Mouse (Mus musculus): ENCODE measurements around the gene C1qtnf1. TPM values are rescaled to one million over a fixed set of nuclear protein-coding genes. Genes with fewer than 3 reads are reported as not detected.

The C1qtnf1 gene
- polyA plus RNA-seq, 1 experiment from 2014 or later = 14.7 TPM

DNA sequence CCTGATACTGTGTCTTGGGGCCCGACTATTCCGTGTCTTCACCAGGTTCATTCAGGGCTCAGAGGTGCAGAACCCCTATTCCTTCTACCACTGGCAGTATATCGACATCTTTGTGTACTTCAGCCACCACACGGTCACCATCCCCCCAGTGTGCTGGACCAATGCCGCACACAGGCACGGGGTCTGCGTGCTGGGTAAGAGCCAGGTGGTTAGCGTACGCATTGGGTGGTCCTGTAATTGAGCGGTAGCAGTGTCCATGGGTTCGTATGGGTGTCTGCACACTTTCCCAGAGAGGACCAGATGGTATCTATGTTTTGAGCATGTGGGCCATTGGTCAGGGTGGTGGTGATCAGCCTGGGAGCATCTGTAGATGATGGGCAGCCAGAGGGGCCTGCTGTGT, 53.2 kb downstream of the C1qtnf1 start:
- WGBS = 95% methylated on average over 11 of the region's 11 CpGs

GRCm38 (mm10) chr11:118481751-118482150, 53.7 kb downstream of the C1qtnf1 start:
- peaks cover 19% of the 10 kb centered on the region for H3K4me1 ChIP-seq
- 82% methylated on average over 14 of the region's 14 CpGs for WGBS
- H3K36me3 ChIP-seq = peaks cover 32% of the 10 kb centered on the region

More for the DNA sequence above, 53.2 kb downstream of the C1qtnf1 start:
- no peak for ATAC-seq (ENCODE audit: insufficient number of reproducible peaks, insufficient read depth, low FRiP score, low TSS enrichment, low read depth)
- peaks cover 19% of the 10 kb centered on the region for H3K4me1 ChIP-seq
- no peak overlapping the region for H3K4me2 ChIP-seq
- no peak overlapping the region for H3K27ac ChIP-seq
- H3K9ac ChIP-seq = no peak overlapping the region
- no peaks in the 10 kb centered on the region for H3K9me3 ChIP-seq
- H3K36me3 ChIP-seq = peaks cover 32% of the 10 kb centered on the region
- H3K27me3 ChIP-seq = no peaks in the 10 kb centered on the region
- no peak overlapping the region for H3K4me3 ChIP-seq

GRCm38 (mm10) chr11:118484169-118484568, 56.2 kb downstream of the C1qtnf1 start:
- Histone ChIP-seq H3K4me1 (peaks cover 11% of the 10 kb centered on the region), H3K27ac (no peak overlapping the region), H3K27me3 (no peaks in the 10 kb centered on the region), H3K36me3 (peaks cover 44% of the 10 kb centered on the region), H3K4me2 (no peak overlapping the region), H3K9ac (no peak overlapping the region), H3K4me3 (no peak overlapping the region), H3K9me3 (no peaks in the 10 kb centered on the region)
- ATAC-seq (ENCODE audit: insufficient number of reproducible peaks, insufficient read depth, low FRiP score, low TSS enrichment, low read depth) = no peak
- 90% methylated on average over 8 of the region's 8 CpGs for WGBS

More at GRCm38 (mm10) chr11:118481751-118482150, 53.7 kb downstream of the C1qtnf1 start:
- no peaks in the 10 kb centered on the region for H3K9me3 ChIP-seq
- H3K4me3 ChIP-seq = no peak overlapping the region
- no peaks in the 10 kb centered on the region for H3K27me3 ChIP-seq
- 0 out of 2 replicates have a peak overlapping the region, but pooled peaks have one; percentile 32 for H3K9ac ChIP-seq
- H3K27ac ChIP-seq = no peak overlapping the region
- ATAC-seq (ENCODE audit: insufficient number of reproducible peaks, insufficient read depth, low FRiP score, low TSS enrichment, low read depth) = no peak
- H3K4me2 ChIP-seq = no peak overlapping the region

- peaks cover 11% of the 10 kb centered on the region for H3K4me1 ChIP-seq
- no peak overlapping the region for H3K4me3 ChIP-seq
- H3K4me2 ChIP-seq = no peak overlapping the region
- ATAC-seq (ENCODE audit: insufficient number of reproducible peaks, insufficient read depth, low FRiP score, low TSS enrichment, low read depth) = no peak
- WGBS = 41% methylated on average over 11 of the region's 11 CpGs
- H3K27me3 ChIP-seq = 0 out of 2 replicates have a peak, but pooled peaks cover 4% of the 10 kb centered on the region
- H3K27ac ChIP-seq = no peak overlapping the region
- H3K36me3 ChIP-seq = peaks cover 44% of the 10 kb centered on the region
- H3K9ac ChIP-seq = no peak overlapping the region
- H3K9me3 ChIP-seq = no peaks in the 10 kb centered on the region
These were observed 57.3 kb downstream of the C1qtnf1 start for GRCm38 (mm10) chr11:118485338-118485737.

DNA sequence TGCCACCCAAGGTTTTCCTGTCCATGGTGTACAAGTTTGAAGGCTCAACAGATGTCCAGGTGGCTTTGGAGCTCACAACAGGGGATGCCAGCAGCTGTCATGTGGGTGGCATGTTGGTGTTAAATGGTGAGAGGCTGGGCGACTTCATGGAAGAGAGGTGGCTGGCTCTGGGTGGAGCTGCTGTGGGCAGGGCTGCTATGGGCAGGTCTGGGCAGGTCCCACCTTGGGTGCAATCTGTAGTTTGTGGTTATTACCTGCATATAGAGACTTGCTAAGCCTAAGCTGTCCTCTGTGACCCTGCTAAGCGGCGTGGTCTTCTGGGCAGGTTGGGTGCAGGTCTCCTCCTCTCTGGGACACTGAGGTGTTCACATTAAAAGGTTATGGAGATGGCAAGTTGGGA, 57.8 kb downstream of the C1qtnf1 start:
- H3K9ac ChIP-seq = no peak overlapping the region
- peaks cover 14% of the 10 kb centered on the region for H3K4me1 ChIP-seq
- WGBS = 74% methylated on average over 3 of the region's 3 CpGs
- no peak for ATAC-seq (ENCODE audit: insufficient number of reproducible peaks, insufficient read depth, low FRiP score, low TSS enrichment, low read depth)
- peaks cover 44% of the 10 kb centered on the region for H3K36me3 ChIP-seq
- no peak overlapping the region for H3K4me3 ChIP-seq
- no peak overlapping the region for H3K4me2 ChIP-seq
- H3K27me3 ChIP-seq = 0 out of 2 replicates have a peak, but pooled peaks cover 7% of the 10 kb centered on the region
- H3K9me3 ChIP-seq = no peaks in the 10 kb centered on the region
- H3K27ac ChIP-seq = no peak overlapping the region

- Histone ChIP-seq H3K36me3 (peaks cover 44% of the 10 kb centered on the region), H3K4me1 (peaks cover 16% of the 10 kb centered on the region), H3K27ac (no peak overlapping the region), H3K9ac (no peak overlapping the region), H3K4me2 (no peak overlapping the region), H3K27me3 (0 out of 2 replicates have a peak, but pooled peaks cover 8% of the 10 kb centered on the region), H3K9me3 (no peaks in the 10 kb centered on the region), H3K4me3 (no peak overlapping the region)
- no peak for ATAC-seq (ENCODE audit: insufficient number of reproducible peaks, insufficient read depth, low FRiP score, low TSS enrichment, low read depth)
- 87% methylated on average over 6 of the region's 6 CpGs for WGBS
These were observed 58.3 kb downstream of the C1qtnf1 start for GRCm38 (mm10) chr11:118486281-118486680.

GRCm38 (mm10) chr11:118486881-118487772, 59.1 kb downstream of the C1qtnf1 start:
- Histone ChIP-seq H3K27ac (no peak overlapping the region), H3K4me2 (no peak overlapping the region), H3K9ac (no peak overlapping the region), H3K4me3 (no peak overlapping the region), H3K36me3 (peaks cover 37% of the 10 kb centered on the region), H3K27me3 (0 out of 2 replicates have a peak, but pooled peaks cover 12% of the 10 kb centered on the region), H3K4me1 (peaks cover 16% of the 10 kb centered on the region), H3K9me3 (no peaks in the 10 kb centered on the region)
- WGBS = 85% methylated on average over 29 of the region's 29 CpGs
- ATAC-seq (ENCODE audit: insufficient number of reproducible peaks, insufficient read depth, low FRiP score, low TSS enrichment, low read depth) = no peak

DNA sequence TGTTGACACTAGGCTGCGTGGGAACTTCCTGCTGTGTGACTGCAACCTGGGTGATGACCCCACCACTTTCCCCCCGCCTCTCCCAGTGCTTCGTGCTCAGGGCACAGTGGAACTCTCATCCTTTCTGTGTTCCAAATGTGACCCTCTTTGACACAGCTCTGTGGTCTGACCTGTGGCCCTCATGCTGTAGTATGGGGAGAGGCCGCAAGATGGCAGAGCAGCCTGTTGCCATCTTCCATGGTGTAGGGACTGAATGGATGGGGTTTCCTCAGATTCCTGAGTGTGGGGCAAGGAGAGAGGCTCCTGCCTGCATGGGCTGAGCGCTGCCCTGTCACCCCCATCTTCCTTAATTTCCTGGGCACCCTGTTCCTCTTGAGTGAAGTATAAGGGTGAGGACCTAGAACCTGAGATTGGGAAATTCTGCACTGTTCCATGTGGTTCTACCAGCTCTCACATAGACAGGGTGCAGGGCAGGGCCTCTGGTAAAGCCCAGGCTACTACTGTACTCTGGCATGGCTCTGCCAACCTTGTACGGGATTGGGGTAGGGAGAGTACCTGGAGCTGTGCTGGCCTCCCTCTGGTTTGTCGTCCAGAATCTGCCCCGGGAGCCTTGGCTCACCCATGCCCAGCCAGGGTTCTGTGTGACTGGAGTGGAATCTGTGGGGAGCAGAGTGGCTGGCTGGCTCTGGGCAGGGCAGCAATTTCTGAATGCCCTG, 60.3 kb downstream of the C1qtnf1 start:
- Histone ChIP-seq H3K27ac (no peak overlapping the region), H3K27me3 (0 out of 2 replicates have a peak, but pooled peaks cover 12% of the 10 kb centered on the region), H3K4me2 (no peak overlapping the region), H3K9me3 (no peaks in the 10 kb centered on the region), H3K36me3 (peaks cover 32% of the 10 kb centered on the region), H3K4me3 (no peak overlapping the region), H3K9ac (no peak overlapping the region), H3K4me1 (peaks cover 20% of the 10 kb centered on the region)
- WGBS = 72% methylated on average over 8 of the region's 8 CpGs
- ATAC-seq (ENCODE audit: insufficient number of reproducible peaks, insufficient read depth, low FRiP score, low TSS enrichment, low read depth) = no peak

GRCm38 (mm10) chr11:118488907-118489270, 60.9 kb downstream of the C1qtnf1 start:
- 76% methylated on average over 12 of the region's 12 CpGs for WGBS
- no peaks in the 10 kb centered on the region for H3K9me3 ChIP-seq
- H3K27me3 ChIP-seq = 0 out of 2 replicates have a peak, but pooled peaks cover 12% of the 10 kb centered on the region
- H3K4me2 ChIP-seq = no peak overlapping the region
- peaks cover 20% of the 10 kb centered on the region for H3K4me1 ChIP-seq
- no peak for ATAC-seq (ENCODE audit: insufficient number of reproducible peaks, insufficient read depth, low FRiP score, low TSS enrichment, low read depth)
- H3K36me3 ChIP-seq = peaks cover 28% of the 10 kb centered on the region
- no peak overlapping the region for H3K27ac ChIP-seq
- no peak overlapping the region for H3K4me3 ChIP-seq
- H3K9ac ChIP-seq = no peak overlapping the region

GRCm38 (mm10) chr11:118490566-118491218, 62.7 kb downstream of the C1qtnf1 start:
- Histone ChIP-seq H3K4me2 (peak overlapping the region; percentile 32), H3K27ac (no peak overlapping the region), H3K4me3 (no peak overlapping the region), H3K9me3 (no peaks in the 10 kb centered on the region), H3K4me1 (peaks cover 10% of the 10 kb centered on the region), H3K27me3 (0 out of 2 replicates have a peak, but pooled peaks cover 12% of the 10 kb centered on the region), H3K36me3 (peaks cover 14% of the 10 kb centered on the region), H3K9ac (no peak overlapping the region)
- ATAC-seq (ENCODE audit: insufficient number of reproducible peaks, insufficient read depth, low FRiP score, low TSS enrichment, low read depth) = no peak
- 17% methylated on average over 22 of the region's 22 CpGs for WGBS

DNA sequence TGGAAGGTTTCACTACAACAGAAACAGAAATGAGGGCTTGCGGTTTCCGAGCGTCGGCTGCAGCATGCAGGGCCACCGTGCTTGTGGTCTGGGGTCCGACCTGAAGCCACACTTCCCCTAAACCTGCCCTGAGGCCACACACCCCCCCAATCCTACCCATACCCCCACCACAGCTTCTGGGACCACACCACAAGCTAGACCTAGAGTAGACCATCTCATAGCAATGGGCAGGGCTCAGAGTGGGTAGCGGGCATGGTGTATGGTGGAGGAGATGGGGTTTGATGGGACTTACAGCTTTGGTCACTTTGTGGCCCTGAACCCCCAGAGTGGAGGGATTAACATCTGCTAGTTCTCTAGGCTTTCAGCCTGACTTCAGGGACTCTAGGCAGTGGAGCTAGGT, 63.2 kb downstream of the C1qtnf1 start:
- no peak for ATAC-seq (ENCODE audit: insufficient number of reproducible peaks, insufficient read depth, low FRiP score, low TSS enrichment, low read depth)
- H3K4me3 ChIP-seq = no peak overlapping the region
- H3K4me1 ChIP-seq = 0 out of 2 replicates have a peak, but pooled peaks cover 9% of the 10 kb centered on the region
- H3K4me2 ChIP-seq = no peak overlapping the region
- H3K9ac ChIP-seq = no peak overlapping the region
- no peak overlapping the region for H3K27ac ChIP-seq
- H3K9me3 ChIP-seq = no peaks in the 10 kb centered on the region
- WGBS = 88% methylated on average over 7 of the region's 7 CpGs
- 0 out of 2 replicates have a peak, but pooled peaks cover 12% of the 10 kb centered on the region for H3K27me3 ChIP-seq
- H3K36me3 ChIP-seq = peaks cover 12% of the 10 kb centered on the region

Data from embryonic facial prominence, embryonic 13.5 days (tissue).